Mouse (Mus musculus) midbrain, embryonic 14.5 days (tissue): ENCODE results near the gene Xrcc3. TPM values are rescaled to one million over a fixed set of nuclear protein-coding genes. Genes with fewer than 3 reads are reported as not detected.
A peak's percentile ranks its signal among the peaks of the same experiment; 100 is the strongest.

Experiments used
- ATAC-seq: fragments of 200-750 bp; cut with Nextera tagmentation; 2 replicates; pipeline ENCODE4 v1.8.0; 2017; ENCODE audit warnings: moderate number of reproducible peaks, moderate library complexity; ENCODE audit not compliant: low FRiP score, low TSS enrichment
- DNase-seq: peaks from one replicate; pipeline ENCODE4 v3.0.0-alpha.2; 2015
- H3K27ac ChIP-seq: fragments of 300-500 bp; sonication (generic); replicated peaks from 2 replicates; pipeline ENCODE4 v1.5.1; 2014; ENCODE audit warnings: mild to moderate bottlenecking, low read depth, low read length, moderate library complexity
- H3K27me3 ChIP-seq: fragments of 300-500 bp; sonication (generic); 2 replicates; pipeline ENCODE4 v1.6.1; 2014; ENCODE audit warnings: low read length, control low read depth, mixed read lengths; ENCODE audit not compliant: control insufficient read depth, insufficient read depth
- H3K36me3 ChIP-seq: fragments of 300-500 bp; sonication (generic); 2 replicates; pipeline ENCODE4 v1.6.1; 2014; ENCODE audit warnings: low read length, control low read depth; ENCODE audit not compliant: control insufficient read depth, insufficient read depth
- H3K4me1 ChIP-seq: fragments of 300-500 bp; sonication (generic); 2 replicates; pipeline ENCODE4 v1.6.1; 2014; ENCODE audit warnings: mild to moderate bottlenecking, antibody characterized with exemption, low read length, control low read depth; ENCODE audit not compliant: control insufficient read depth, insufficient read depth
- H3K4me2 ChIP-seq: fragments of 300-500 bp; sonication (generic); 2 replicates; pipeline ENCODE4 v1.6.1; 2014; ENCODE audit warnings: mild to moderate bottlenecking, low read length, moderate library complexity
- H3K4me3 ChIP-seq: fragments of 300-500 bp; sonication (generic); replicated peaks from 2 replicates; pipeline ENCODE4 v1.5.1; 2014; ENCODE audit warnings: low read depth, low read length
- H3K9ac ChIP-seq: fragments of 300-500 bp; sonication (generic); replicated peaks from 2 replicates; pipeline ENCODE4 v1.6.1; 2014; ENCODE audit warnings: mild to moderate bottlenecking, low read length, moderate library complexity
- H3K9me3 ChIP-seq: fragments of 300-500 bp; sonication (generic); 2 replicates; pipeline ENCODE4 v1.6.1; 2016; ENCODE audit warnings: low read length, control low read depth, mixed read lengths; ENCODE audit not compliant: control insufficient read depth
- WGBS: fragments of 180-500 bp; shearing (Covaris S2); extraction: QIAGEN DNeasy Blood & Tissue Kit; methylation state at CpG from one replicate; pipeline ENCODE4 v1.1.7; 2014; 5-methylcytosine and 5-hydroxymethylcytosine counted together
- polyA plus RNA-seq: library from polyadenylated mRNA; unstranded; fragments of >200 nt; fragmentation: Nextera tagmentation; extraction: Ambion mirVana; gene quantifications from 2 replicates; pipeline ENCODE4 v1.2.1, GENCODE M21; 2014

Xrcc3 gene
- 2.3 and 3.2 TPM in 2 replicates for polyA plus RNA-seq

- H3K27me3 ChIP-seq = no peaks in the 10 kb centered on the region
- H3K36me3 ChIP-seq = no peaks in the 10 kb centered on the region
- H3K27ac ChIP-seq = peak within 1 kb of the TSS; percentile 78
- peaks cover 16% of the 10 kb centered on the region for H3K4me1 ChIP-seq
- H3K4me3 ChIP-seq = peak within 1 kb of the TSS; percentile 70
- peak within 1 kb of the TSS; percentile 69 for H3K9ac ChIP-seq
- DNase-seq = peak; percentile 99
- H3K9me3 ChIP-seq = no peaks in the 10 kb centered on the region
- WGBS = under 1% methylated on average over 84 of the region's 87 CpGs
- peak; percentile 99 for ATAC-seq
- H3K4me2 ChIP-seq = peak within 1 kb of the TSS; percentile 93
These were observed at the start of gene Xrcc3, which contains the start of gene Zfyve21 for GRCm38 (mm10) chr12:111813766-111814617. Xrcc3 (minus strand) TSS chr12:111813873. Zfyve21 (plus strand) TSS chr12:111814170.

GRCm38 (mm10) chr12:111855448-111855847, 41.8 kb upstream of the Xrcc3 start:
- Histone ChIP-seq H3K4me2 (no peak overlapping the region), H3K4me1 (no peaks in the 10 kb centered on the region), H3K27me3 (no peaks in the 10 kb centered on the region), H3K4me3 (no peak overlapping the region), H3K9me3 (no peaks in the 10 kb centered on the region), H3K27ac (no peak overlapping the region), H3K36me3 (peaks cover 19% of the 10 kb centered on the region; the same call in 1 of the 2 replicates), H3K9ac (no peak overlapping the region)
- DNase-seq (no peak), ATAC-seq (no peak)
- 99% methylated on average over 2 of the region's 2 CpGs for WGBS

- Histone ChIP-seq H3K36me3 (peaks cover 16% of the 10 kb centered on the region; the same call in 1 of the 2 replicates), H3K4me3 (no peak overlapping the region), H3K27me3 (no peaks in the 10 kb centered on the region), H3K27ac (no peak overlapping the region), H3K4me1 (no peaks in the 10 kb centered on the region), H3K9ac (no peak overlapping the region), H3K4me2 (no peak overlapping the region), H3K9me3 (no peaks in the 10 kb centered on the region)
- ATAC-seq (no peak), DNase-seq (no peak)
- 78% methylated on average over 4 of the region's 4 CpGs for WGBS
These were observed 39.9 kb upstream of the Xrcc3 start for GRCm38 (mm10) chr12:111853546-111853945.

GRCm38 (mm10) chr12:111853011-111853436, 39.4 kb upstream of the Xrcc3 start:
- DNase-seq (no peak), ATAC-seq (no peak)
- peaks cover 11% of the 10 kb centered on the region; the same call in 1 of the 2 replicates for H3K36me3 ChIP-seq
- no peak overlapping the region for H3K4me3 ChIP-seq
- H3K27ac ChIP-seq = no peak overlapping the region
- no peak overlapping the region for H3K9ac ChIP-seq
- no peaks in the 10 kb centered on the region for H3K27me3 ChIP-seq
- no peaks in the 10 kb centered on the region for H3K4me1 ChIP-seq
- 81% methylated on average over 10 of the region's 10 CpGs for WGBS
- H3K9me3 ChIP-seq = no peaks in the 10 kb centered on the region
- H3K4me2 ChIP-seq = no peak overlapping the region

- 67% methylated on average over 5 of the region's 5 CpGs for WGBS
These were observed 38.1 kb upstream of the Xrcc3 start for GRCm38 (mm10) chr12:111851745-111852144.

GRCm38 (mm10) chr12:111851235-111851634, 37.6 kb upstream of the Xrcc3 start:
- Histone ChIP-seq H3K9me3 (no peaks in the 10 kb centered on the region), H3K36me3 (peaks cover 6% of the 10 kb centered on the region; the same call in 1 of the 2 replicates), H3K4me2 (no peak overlapping the region), H3K9ac (no peak overlapping the region), H3K27ac (no peak overlapping the region), H3K27me3 (no peaks in the 10 kb centered on the region), H3K4me1 (no peaks in the 10 kb centered on the region), H3K4me3 (no peak overlapping the region)
- 65% methylated on average over 2 of the region's 2 CpGs for WGBS
- ATAC-seq (no peak), DNase-seq (no peak)

More at GRCm38 (mm10) chr12:111851745-111852144, 38.1 kb upstream of the Xrcc3 start:
- no peak for ATAC-seq
- Histone ChIP-seq H3K9ac (no peak overlapping the region), H3K27me3 (no peaks in the 10 kb centered on the region), H3K4me2 (no peak overlapping the region), H3K4me3 (no peak overlapping the region), H3K9me3 (no peaks in the 10 kb centered on the region), H3K4me1 (no peaks in the 10 kb centered on the region), H3K27ac (no peak overlapping the region; the same call in 1 of the 2 replicates), H3K36me3 (peaks cover 6% of the 10 kb centered on the region; the same call in 1 of the 2 replicates)
- peak; percentile 35 for DNase-seq

- 77% methylated on average over 9 of the region's 9 CpGs for WGBS
- ATAC-seq (no peak), DNase-seq (peak; percentile 6)
- H3K4me1 ChIP-seq = no peaks in the 10 kb centered on the region
- H3K27ac ChIP-seq = no peak overlapping the region
- H3K27me3 ChIP-seq = no peaks in the 10 kb centered on the region
- no peak overlapping the region for H3K4me2 ChIP-seq
- H3K36me3 ChIP-seq = peaks cover 6% of the 10 kb centered on the region; the same call in 1 of the 2 replicates
- H3K9me3 ChIP-seq = no peaks in the 10 kb centered on the region
- no peak overlapping the region for H3K9ac ChIP-seq
- no peak overlapping the region for H3K4me3 ChIP-seq
These were observed 34.7 kb upstream of the Xrcc3 start for GRCm38 (mm10) chr12:111848300-111848798.

- Histone ChIP-seq H3K27ac (no peak overlapping the region), H3K9ac (no peak overlapping the region), H3K4me1 (no peaks in the 10 kb centered on the region), H3K36me3 (peaks cover 18% of the 10 kb centered on the region; the same call in 1 of the 2 replicates), H3K9me3 (no peaks in the 10 kb centered on the region), H3K4me3 (no peak overlapping the region), H3K4me2 (no peak overlapping the region), H3K27me3 (no peaks in the 10 kb centered on the region)
- no peak for DNase-seq
- WGBS = 86% methylated on average over 10 of the region's 10 CpGs
- ATAC-seq = no peak
These were observed 33.1 kb upstream of the Xrcc3 start for GRCm38 (mm10) chr12:111846815-111847214.
